Mouse (Mus musculus) heart, embryonic 14.5 days (tissue): ENCODE results near the gene Lmo7. TPM values are rescaled to one million over a fixed set of nuclear protein-coding genes. Genes with fewer than 3 reads are reported as not detected.

Experiments
- ATAC-seq: fragments of 200-750 bp; cut with Nextera tagmentation; 2 replicates; pipeline ENCODE4 v1.8.0; 2017; ENCODE audit warnings: low read depth, moderate TSS enrichment; ENCODE audit not compliant: insufficient number of reproducible peaks, insufficient read depth, low FRiP score
- H3K27ac ChIP-seq, 2 experiments: fragments of 200-500 bp in 1 of 2; fragments of 300-500 bp in 1 of 2; sonication (generic) in 1 of 2; replicated peaks in 1 of 2; 2 replicates each; pipeline ENCODE4 v1.5.1; 2012 to 2014; ENCODE audit warnings: low read depth in 2 of 2, low read length in 2 of 2, control low read depth in 1 of 2, mild to moderate bottlenecking in 1 of 2, mixed read lengths in 1 of 2; ENCODE audit not compliant: control insufficient read depth in 1 of 2, insufficient read depth in 1 of 2
- H3K27me3 ChIP-seq: fragments of 300-500 bp; sonication (generic); 2 replicates; pipeline ENCODE4 v1.6.1; 2014; ENCODE audit warnings: mild to moderate bottlenecking, low read length, control low read depth; ENCODE audit not compliant: control insufficient read depth, insufficient read depth
- H3K36me3 ChIP-seq: fragments of 300-500 bp; sonication (generic); 2 replicates; pipeline ENCODE4 v1.6.1; 2014; ENCODE audit warnings: mild to moderate bottlenecking, control low read depth, low read length, mixed read lengths; ENCODE audit not compliant: control insufficient read depth, insufficient read depth
- H3K4me1 ChIP-seq, 2 experiments: fragments of 200-500 bp in 1 of 2; fragments of 300-500 bp in 1 of 2; sonication (generic) in 1 of 2; 2 replicates each; pipeline ENCODE4 v1.6.1; 2012 to 2014; ENCODE audit warnings: low read length in 2 of 2, control low read depth in 1 of 2, mixed read lengths in 1 of 2; ENCODE audit not compliant: control insufficient read depth in 2 of 2, insufficient read depth in 2 of 2
- H3K4me2 ChIP-seq: fragments of 300-500 bp; sonication (generic); 2 replicates; pipeline ENCODE4 v1.6.1; 2014; ENCODE audit warnings: mild to moderate bottlenecking, low read length
- H3K4me3 ChIP-seq, 2 experiments: fragments of 200-500 bp in 1 of 2; fragments of 300-500 bp in 1 of 2; sonication (generic) in 1 of 2; 2 replicates each; pipeline ENCODE4 v1.5.1; 2012 to 2014; ENCODE audit warnings: low read length in 2 of 2, mild to moderate bottlenecking in 2 of 2, control low read depth in 1 of 2, low read depth in 1 of 2, moderate library complexity in 1 of 2; ENCODE audit not compliant: control insufficient read depth in 1 of 2, insufficient read depth in 1 of 2
- H3K9ac ChIP-seq: fragments of 300-500 bp; sonication (generic); 2 replicates; pipeline ENCODE4 v1.6.1; 2014; ENCODE audit warnings: mild to moderate bottlenecking, low read length
- H3K9me3 ChIP-seq: fragments of 300-500 bp; sonication (generic); 2 replicates; pipeline ENCODE4 v1.6.1; 2016; ENCODE audit warnings: low read length, control low read depth; ENCODE audit not compliant: control insufficient read depth
- WGBS: fragments of 180-500 bp; shearing (Covaris S2); extraction: QIAGEN DNeasy Blood & Tissue Kit; methylation state at CpG from one replicate; pipeline ENCODE4 v1.1.7; 2014; 5-methylcytosine and 5-hydroxymethylcytosine counted together
- polyA plus RNA-seq: library from polyadenylated mRNA; unstranded; fragments of >200 nt; fragmentation: Nextera tagmentation; extraction: Ambion mirVana; gene quantifications from 2 replicates; pipeline ENCODE4 v1.2.1, GENCODE M21; 2014

Lmo7 gene
- polyA plus RNA-seq, 1 experiment from 2014 or later = 241 TPM

- ATAC-seq = no peak
- Histone ChIP-seq H3K9me3 (no peaks in the 10 kb centered on the region), H3K27me3 (no peaks in the 10 kb centered on the region), H3K36me3 (peaks cover 13% of the 10 kb centered on the region), H3K4me3 (no peak overlapping the region), H3K4me2 (no peak overlapping the region), H3K27ac (no peak overlapping the region), H3K4me1 (peaks cover 8 to 28% of the 10 kb centered on the region in 2 experiments), H3K9ac (no peak overlapping the region)
- 74% methylated on average over 8 of the region's 8 CpGs for WGBS
Observed at GRCm38 (mm10) chr14:101878346-101879049, 148.7 kb downstream of the Lmo7 start.

- no peaks in the 10 kb centered on the region for H3K27me3 ChIP-seq
- no peak overlapping the region for H3K9ac ChIP-seq
- no peaks in the 10 kb centered on the region for H3K9me3 ChIP-seq
- peaks cover 13% of the 10 kb centered on the region for H3K36me3 ChIP-seq
- H3K4me3 ChIP-seq = no peak overlapping the region
- no peak for ATAC-seq
- H3K4me2 ChIP-seq = no peak overlapping the region
- H3K27ac ChIP-seq = peak overlapping the region; percentile 3 to 37; a peak in 1 of 4 replicates
- WGBS = 38% methylated on average over 7 of the region's 7 CpGs
- H3K4me1 ChIP-seq = peaks cover 6 to 32% of the 10 kb centered on the region in 2 experiments
Observed at GRCm38 (mm10) chr14:101879050-101879694, 149.4 kb downstream of the Lmo7 start.

- no peak overlapping the region for H3K4me3 ChIP-seq
- 3% methylated on average over 5 of the region's 5 CpGs for WGBS
Observed at GRCm38 (mm10) chr14:101882966-101883365, 153.2 kb downstream of the Lmo7 start.

GRCm38 (mm10) chr14:101883787-101884186, 154.0 kb downstream of the Lmo7 start:
- Histone ChIP-seq H3K4me1 (peaks cover 6 to 19% of the 10 kb centered on the region in 2 experiments), H3K9ac (peak overlapping the region; percentile 84), H3K27me3 (no peaks in the 10 kb centered on the region), H3K27ac (peak overlapping the region; percentile 96 to 97), H3K9me3 (no peaks in the 10 kb centered on the region), H3K4me3 (peak overlapping the region; percentile 55 to 68), H3K4me2 (peak overlapping the region; percentile 65), H3K36me3 (peaks cover 22% of the 10 kb centered on the region)
- peak; percentile 78 for ATAC-seq
- WGBS = 11% methylated on average over 6 of the region's 6 CpGs

More at GRCm38 (mm10) chr14:101882966-101883365, 153.2 kb downstream of the Lmo7 start:
- peak overlapping the region; percentile 84 for H3K9ac ChIP-seq
- ATAC-seq = no peak
- peaks cover 22% of the 10 kb centered on the region for H3K36me3 ChIP-seq
- H3K9me3 ChIP-seq = no peaks in the 10 kb centered on the region
- H3K4me2 ChIP-seq = peak overlapping the region; percentile 65
- peaks cover 6 to 26% of the 10 kb centered on the region in 2 experiments for H3K4me1 ChIP-seq
- H3K27me3 ChIP-seq = no peaks in the 10 kb centered on the region
- peak overlapping the region; percentile 83 to 96 for H3K27ac ChIP-seq

GRCm38 (mm10) chr14:101886320-101886719, 156.6 kb downstream of the Lmo7 start:
- H3K9ac ChIP-seq = peak overlapping the region; percentile 84
- H3K27ac ChIP-seq = peak overlapping the region; percentile 94 to 96
- peaks cover 34% of the 10 kb centered on the region for H3K36me3 ChIP-seq
- no peaks in the 10 kb centered on the region for H3K9me3 ChIP-seq
- ATAC-seq = peak; percentile 76
- peak overlapping the region; percentile 65 for H3K4me2 ChIP-seq
- peak overlapping the region; percentile 53 to 55 for H3K4me3 ChIP-seq
- 38% methylated on average over 10 of the region's 10 CpGs for WGBS
- no peaks in the 10 kb centered on the region for H3K27me3 ChIP-seq
- peaks cover 3 to 24% of the 10 kb centered on the region in 2 experiments for H3K4me1 ChIP-seq

GRCm38 (mm10) chr14:101891903-101892448, 162.2 kb downstream of the Lmo7 start:
- Histone ChIP-seq H3K4me1 (peaks cover 7 to 32% of the 10 kb centered on the region in 2 experiments), H3K9ac (no peak overlapping the region), H3K4me2 (no peak overlapping the region), H3K36me3 (peaks cover 75% of the 10 kb centered on the region), H3K9me3 (no peaks in the 10 kb centered on the region), H3K27me3 (no peaks in the 10 kb centered on the region), H3K27ac (no peak overlapping the region), H3K4me3 (no peak overlapping the region)
- 47% methylated on average over 10 of the region's 10 CpGs for WGBS
- ATAC-seq = no peak

- Histone ChIP-seq H3K9me3 (no peaks in the 10 kb centered on the region), H3K27me3 (no peaks in the 10 kb centered on the region), H3K9ac (no peak overlapping the region), H3K4me3 (no peak overlapping the region), H3K4me2 (no peak overlapping the region), H3K4me1 (peaks cover 7 to 32% of the 10 kb centered on the region in 2 experiments), H3K36me3 (peaks cover 75% of the 10 kb centered on the region), H3K27ac (no peak overlapping the region)
- ATAC-seq = no peak
- 83% methylated on average over 8 of the region's 8 CpGs for WGBS
Observed at GRCm38 (mm10) chr14:101892496-101892895, 162.7 kb downstream of the Lmo7 start.
